In genomic region chr12:51909202-51909601, GRCm38 (mm10) we compare ENCODE assay signal across 18 mouse cellular contexts.
"Had no signal": no experiment of that assay in that cellular context is flagged by ENCODE, and none has a peak within 500 bp of the region (broad histone marks: within the 10 kb centered on the region; RNA-seq: fewer than 3 reads in every experiment).

No protein-coding gene starts in this region.

- H3K4me2 ChIP-seq: lung, embryonic 15.5 days; midbrain, embryonic 11.5 days; midbrain, embryonic 13.5 days; midbrain, embryonic 15.5 days; neural tube, embryonic 12.5 days; stomach, embryonic 15.5 days had no signal

- H3K9me3 ChIP-seq: lung, embryonic 15.5 days; megakaryocyte, embryonic 14.5 days; midbrain, embryonic 13.5 days; midbrain, embryonic 15.5 days; neural tube, embryonic 12.5 days; stomach, embryonic 15.5 days had no signal

- H3K36me3 ChIP-seq: midbrain, embryonic 15.5 days had no signal

- DNase-seq: lung, adult 2 months; lung, postnatal 14 days; lung, postnatal 36 days; right cerebral cortex, postnatal 14 days; thymus, adult 2 months; thymus, postnatal 25 days; thymus, postnatal 4 days had no signal

- H3K27ac ChIP-seq: liver, embryonic 14.5 days; lung, embryonic 15.5 days; macrophage; midbrain, embryonic 13.5 days; midbrain, embryonic 15.5 days; neural tube, embryonic 12.5 days; stomach, embryonic 15.5 days; stomach, postnatal 0 days had no signal

- H3K9ac ChIP-seq: liver, embryonic 14.5 days; lung, embryonic 15.5 days; midbrain, embryonic 13.5 days; midbrain, embryonic 15.5 days; neural tube, embryonic 12.5 days; stomach, embryonic 15.5 days had no signal

- H3K4me3 ChIP-seq: lung, embryonic 15.5 days; megakaryocyte, embryonic 14.5 days; midbrain, embryonic 13.5 days; midbrain, embryonic 15.5 days; neural tube, embryonic 12.5 days; stomach, embryonic 15.5 days had no signal

- ATAC-seq: lung, postnatal 0 days; midbrain, embryonic 13.5 days; midbrain, embryonic 15.5 days had no signal

- H3K27me3 ChIP-seq: lung, embryonic 15.5 days; megakaryocyte, embryonic 14.5 days; midbrain, embryonic 13.5 days; midbrain, embryonic 15.5 days; neural tube, embryonic 12.5 days; stomach, embryonic 15.5 days had no signal

- H3K4me1 ChIP-seq: lung, embryonic 15.5 days; midbrain, embryonic 13.5 days; midbrain, embryonic 15.5 days; neural tube, embryonic 12.5 days; stomach, embryonic 15.5 days had no signal
